Mouse (Mus musculus) myocyte (in vitro differentiated cells): Measurements from ENCODE around the gene Obscn. TPM values are rescaled to one million over a fixed set of nuclear protein-coding genes. Genes with fewer than 3 reads are reported as not detected.

ENCODE experiments used
- H3K27me3 ChIP-seq: one replicate; pipeline ENCODE4 v1.6.1; 2011; ENCODE audit not compliant: control insufficient read depth, insufficient read depth, insufficient read length
- H3K36me3 ChIP-seq: one replicate; pipeline ENCODE4 v1.6.1; 2011; ENCODE audit not compliant: control insufficient read depth, insufficient read depth
- H3K4me2 ChIP-seq: one replicate; pipeline ENCODE4 v1.6.1; 2011; ENCODE audit warnings: low read depth, control low read depth
- H3K4me3 ChIP-seq: one replicate; pipeline ENCODE4 v1.5.1; 2011; ENCODE audit warnings: mild to moderate bottlenecking, control low read depth, moderate library complexity
- H3K79me2 ChIP-seq: one replicate; pipeline ENCODE4 v1.6.1; 2011; ENCODE audit not compliant: control insufficient read depth, insufficient read depth
- H3ac ChIP-seq: one replicate; pipeline ENCODE4 v1.6.1; 2011; ENCODE audit not compliant: control insufficient read depth, insufficient read length
- CEBPB ChIP-seq: IDR thresholded peaks from 2 replicates; pipeline ENCODE4 v1.6.1; 2011; ENCODE audit warnings: mild to moderate bottlenecking, moderate library complexity; ENCODE audit not compliant: poor library complexity, insufficient read depth, severe bottlenecking
- E2F4 ChIP-seq: IDR thresholded peaks from one replicate; pipeline ENCODE4 v1.6.1; 2011; ENCODE audit warnings: mild to moderate bottlenecking, control low read depth, moderate library complexity; ENCODE audit not compliant: insufficient read depth
- MAX ChIP-seq: IDR thresholded peaks from one replicate; pipeline ENCODE4 v1.6.1; 2011; ENCODE audit warnings: low read depth, mild to moderate bottlenecking, control low read depth
- MYOD1 ChIP-seq, 3 experiments: IDR thresholded peaks; one replicate each; pipeline ENCODE4 v1.6.1; 2011; ENCODE audit warnings: control low read depth in 2 of 3, low read depth in 2 of 3, mild to moderate bottlenecking in 2 of 3, moderate library complexity in 1 of 3; ENCODE audit not compliant: insufficient read length in 2 of 3, control insufficient read depth in 1 of 3
- MYOG ChIP-seq, 3 experiments: IDR thresholded peaks; one replicate each; pipeline ENCODE4 v1.6.1; 2011; ENCODE audit warnings: control low read depth in 2 of 3, low read depth in 2 of 3, mild to moderate bottlenecking in 2 of 3; ENCODE audit not compliant: insufficient read length in 2 of 3, control insufficient read depth in 1 of 3, insufficient read depth in 1 of 3
- POLR2A ChIP-seq: IDR thresholded peaks from one replicate; pipeline ENCODE4 v1.6.1; 2011; ENCODE audit warnings: low read depth, mild to moderate bottlenecking, control low read depth, moderate library complexity; ENCODE audit not compliant: insufficient read length
- POLR2AphosphoS2 ChIP-seq: IDR thresholded peaks from one replicate; pipeline ENCODE4 v1.6.1; 2011; ENCODE audit warnings: low read depth, control low read depth; ENCODE audit not compliant: insufficient read length
- REST ChIP-seq: IDR thresholded peaks from one replicate; pipeline ENCODE4 v1.6.1; 2011; ENCODE audit warnings: mild to moderate bottlenecking, control low read depth, moderate library complexity; ENCODE audit not compliant: insufficient read depth, insufficient read length
- SRF ChIP-seq: IDR thresholded peaks from one replicate; pipeline ENCODE4 v1.6.1; 2011; ENCODE audit warnings: low read depth; ENCODE audit not compliant: control insufficient read depth, insufficient read length
- TCF12 ChIP-seq: IDR thresholded peaks from one replicate; pipeline ENCODE4 v1.6.1; 2011; ENCODE audit warnings: mild to moderate bottlenecking, control low read depth; ENCODE audit not compliant: poor library complexity, insufficient read depth, severe bottlenecking
- TCF3 ChIP-seq: IDR thresholded peaks from one replicate; pipeline ENCODE4 v1.6.1; 2011; ENCODE audit warnings: low read depth, control low read depth; ENCODE audit not compliant: insufficient read length
- USF1 ChIP-seq: IDR thresholded peaks from one replicate; pipeline ENCODE4 v1.6.1; 2011; ENCODE audit warnings: low read depth, mild to moderate bottlenecking, control low read depth, moderate library complexity
- polyA plus RNA-seq: library from polyadenylated mRNA; unstranded; fragments of >200 nt; fragmentation: generic; extraction: Trizol; gene quantifications from one replicate; pipeline ENCODE4 v1.2.1, GENCODE M21; 2012; ENCODE audit warnings: missing spikeins

The Obscn gene
- polyA plus RNA-seq, 1 experiment = 25.0 TPM

DNA sequence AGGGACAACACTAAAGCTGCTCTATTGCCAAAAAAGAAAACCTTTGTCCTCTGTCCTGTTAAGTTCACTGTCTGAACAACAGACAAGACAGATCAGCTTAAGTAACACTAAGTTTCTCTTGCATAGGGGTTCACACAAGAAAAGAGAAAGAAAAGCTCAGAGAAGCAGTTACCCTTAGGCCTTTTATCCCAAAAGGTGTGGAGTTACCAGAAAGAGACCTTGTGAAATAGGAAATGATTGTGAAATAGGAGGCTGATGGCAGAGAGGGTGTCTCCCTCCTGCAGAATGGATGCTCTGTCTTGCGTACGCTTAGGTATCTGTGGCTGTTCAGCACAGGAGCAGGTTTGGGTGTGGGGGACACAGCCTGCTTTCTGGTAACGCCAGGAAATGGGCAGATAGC lies 157.0 kb downstream of the Obscn start:
- TF ChIP-seq TCF12 (no peak), TCF3 (no peak), POLR2A (no peak), CEBPB (peak; percentile 33; the same call in 1 of the 2 replicates)
- Histone ChIP-seq H3K4me3 (peak overlapping the region; percentile 99), H3K79me2 (peaks cover 51% of the 10 kb centered on the region), H3K4me2 (peak overlapping the region; percentile 79), H3K27me3 (no peaks in the 10 kb centered on the region), H3K36me3 (peaks cover 9% of the 10 kb centered on the region), H3ac (peak overlapping the region; percentile 25)

GRCm38 (mm10) chr11:58978706-58979030 lies 157.5 kb downstream of the Obscn start:
- Histone ChIP-seq H3ac (peak overlapping the region; percentile 25), H3K4me2 (peak overlapping the region; percentile 79), H3K4me3 (peak overlapping the region; percentile 99), H3K36me3 (peaks cover 8% of the 10 kb centered on the region), H3K27me3 (no peaks in the 10 kb centered on the region), H3K79me2 (peaks cover 51% of the 10 kb centered on the region)
- TF ChIP-seq POLR2AphosphoS2 = no peak
- no peak for TF ChIP-seq TCF3
- no peak for TF ChIP-seq CEBPB
- TF ChIP-seq MAX = no peak
- TF ChIP-seq POLR2A = no peak
- TF ChIP-seq SRF = no peak
- no peak for TF ChIP-seq MYOG (IDR thresholded peaks at IDR 0.05; ENCODE audit: control insufficient read depth in 1 of 3, insufficient read depth in 1 of 3, insufficient read length in 2 of 3, low read depth in 2 of 3)
- TF ChIP-seq REST = no peak
- TF ChIP-seq MYOD1 (IDR thresholded peaks at IDR 0.05; ENCODE audit: control insufficient read depth in 1 of 3, insufficient read length in 2 of 3, low read depth in 2 of 3) = no peak
- no peak for TF ChIP-seq USF1
- TF ChIP-seq E2F4 = no peak

GRCm38 (mm10) chr11:58978027-58978705 lies 158.0 kb downstream of the Obscn start, which contains the start of gene Trim11:
Trim11 (plus strand) TSS chr11:58978093.
- Histone ChIP-seq H3K4me2 (peak within 1 kb of the TSS; percentile 79), H3K79me2 (peaks cover 51% of the 10 kb centered on the region), H3ac (peak within 1 kb of the TSS; percentile 25), H3K36me3 (peaks cover 7% of the 10 kb centered on the region), H3K4me3 (peak within 1 kb of the TSS; percentile 99), H3K27me3 (no peaks in the 10 kb centered on the region)
- TF ChIP-seq TCF3 (no peak), MAX (no peak), POLR2AphosphoS2 (peak; percentile 86), POLR2A (peak; percentile 80), MYOD1 (IDR thresholded peaks at IDR 0.05; ENCODE audit: control insufficient read depth in 1 of 3, insufficient read length in 2 of 3, low read depth in 2 of 3) (peak in 1 of 3 experiments; percentile 3), CEBPB (no peak), E2F4 (no peak), SRF (no peak), TCF12 (no peak), REST (no peak), MYOG (IDR thresholded peaks at IDR 0.05; ENCODE audit: control insufficient read depth in 1 of 3, insufficient read depth in 1 of 3, insufficient read length in 2 of 3, low read depth in 2 of 3) (peak in 1 of 3 experiments; percentile 26), USF1 (no peak)

GRCm38 (mm10) chr11:58977607-58978026 lies 158.6 kb downstream of the Obscn start:
- no peak for TF ChIP-seq SRF
- TF ChIP-seq CEBPB = no peak
- no peak for TF ChIP-seq TCF3
- no peak for TF ChIP-seq MYOD1 (IDR thresholded peaks at IDR 0.05; ENCODE audit: control insufficient read depth in 1 of 3, insufficient read length in 2 of 3, low read depth in 2 of 3)
- no peak for TF ChIP-seq POLR2A
- TF ChIP-seq MYOG (IDR thresholded peaks at IDR 0.05; ENCODE audit: control insufficient read depth in 1 of 3, insufficient read depth in 1 of 3, insufficient read length in 2 of 3, low read depth in 2 of 3) = no peak
- peak overlapping the region; percentile 79 for H3K4me2 ChIP-seq

GRCm38 (mm10) chr11:58977150-58977549 lies 159.1 kb downstream of the Obscn start:
- peaks cover 3% of the 10 kb centered on the region for H3K36me3 ChIP-seq
- TF ChIP-seq SRF = no peak
- TF ChIP-seq POLR2AphosphoS2 = no peak
- TF ChIP-seq MAX = no peak
- TF ChIP-seq MYOG (IDR thresholded peaks at IDR 0.05; ENCODE audit: control insufficient read depth in 1 of 3, insufficient read depth in 1 of 3, insufficient read length in 2 of 3, low read depth in 2 of 3) = no peak
- TF ChIP-seq E2F4 = no peak
- TF ChIP-seq TCF12 = no peak
- no peak for TF ChIP-seq CEBPB
- no peak for TF ChIP-seq USF1
- no peak for TF ChIP-seq POLR2A
- no peaks in the 10 kb centered on the region for H3K27me3 ChIP-seq
- peaks cover 51% of the 10 kb centered on the region for H3K79me2 ChIP-seq
- peak overlapping the region; percentile 99 for H3K4me3 ChIP-seq
- H3ac ChIP-seq = peak overlapping the region; percentile 25
- peak overlapping the region; percentile 79 for H3K4me2 ChIP-seq

More at GRCm38 (mm10) chr11:58977607-58978026, 158.6 kb downstream of the Obscn start:
- H3K79me2 ChIP-seq = peaks cover 51% of the 10 kb centered on the region
- H3K36me3 ChIP-seq = peaks cover 8% of the 10 kb centered on the region
- H3K4me3 ChIP-seq = peak overlapping the region; percentile 99
- peak overlapping the region; percentile 25 for H3ac ChIP-seq
- H3K27me3 ChIP-seq = no peaks in the 10 kb centered on the region
